7 mouse cellular contexts compared by ENCODE assay signal in genomic region chr6:99523679-99524370, GRCm38 (mm10). TPM values are rescaled to one million over a fixed set of nuclear protein-coding genes. Genes with fewer than 3 reads are reported as not detected.
DNase-seq lines count a peak whose midpoint lies in the region; ATAC-seq lines count a peak whose summit lies in the region.

No protein-coding gene starts in this region.

- no peak for ATAC-seq in megakaryocyte, adult 5-6 weeks (ENCODE audit: poor library complexity, severe bottlenecking)
- no peak for ATAC-seq in forebrain, embryonic 14.5 days
- ATAC-seq in limb, embryonic 13.5 days (ENCODE audit: low FRiP score, low read depth): no peak
- ATAC-seq in stomach, embryonic 14.5 days (ENCODE audit: insufficient number of reproducible peaks, insufficient read depth, low FRiP score, low read depth): no peak

- H3K4me1 ChIP-seq in megakaryocyte, embryonic 14.5 days: peaks cover 13% of the 10 kb centered on the region
- 0 out of 2 replicates have a peak, but pooled peaks cover 3% of the 10 kb centered on the region for H3K4me1 ChIP-seq in forebrain, embryonic 14.5 days (ENCODE audit: control insufficient read depth, insufficient read depth, low read length)
- peaks cover 25% of the 10 kb centered on the region for H3K4me1 ChIP-seq in limb, embryonic 13.5 days
- peaks cover 9% of the 10 kb centered on the region; the same call in 1 of the 2 replicates for H3K4me1 ChIP-seq in stomach, embryonic 14.5 days (ENCODE audit: control insufficient read depth, insufficient read depth, low read length)

- peak overlapping the region; percentile 96 for H3K9ac ChIP-seq in forebrain, embryonic 14.5 days (ENCODE audit: low read length)
- H3K9ac ChIP-seq in limb, embryonic 13.5 days: peak overlapping the region; percentile 96
- H3K9ac ChIP-seq in stomach, embryonic 14.5 days (replicated peaks; ENCODE audit: low read depth, low read length): peak overlapping the region; percentile 96

- H3K36me3 ChIP-seq in megakaryocyte, embryonic 14.5 days (replicated peaks; ENCODE audit: low read length): peaks cover 3% of the 10 kb centered on the region
- H3K36me3 ChIP-seq in forebrain, embryonic 14.5 days (ENCODE audit: control insufficient read depth, insufficient read depth, low read length): no peaks in the 10 kb centered on the region
- H3K36me3 ChIP-seq in limb, embryonic 13.5 days: peaks cover 17% of the 10 kb centered on the region
- H3K36me3 ChIP-seq in stomach, embryonic 14.5 days (ENCODE audit: control insufficient read depth, insufficient read depth, low read length): no peaks in the 10 kb centered on the region

- H3K4me2 ChIP-seq in forebrain, embryonic 14.5 days (ENCODE audit: low read length): peak overlapping the region; percentile 98
- H3K4me2 ChIP-seq in limb, embryonic 13.5 days (replicated peaks): peak overlapping the region; percentile 91
- peak overlapping the region; percentile 73 for H3K4me2 ChIP-seq in stomach, embryonic 14.5 days (replicated peaks; ENCODE audit: low read depth, low read length)

- peaks cover 2% of the 10 kb centered on the region for H3K27me3 ChIP-seq in megakaryocyte, embryonic 14.5 days (replicated peaks)
- no peaks in the 10 kb centered on the region for H3K27me3 ChIP-seq in forebrain, embryonic 14.5 days (replicated peaks; ENCODE audit: control insufficient read depth, insufficient read depth, low read length)
- no peaks in the 10 kb centered on the region for H3K27me3 ChIP-seq in limb, embryonic 13.5 days
- no peaks in the 10 kb centered on the region for H3K27me3 ChIP-seq in stomach, embryonic 14.5 days (ENCODE audit: control insufficient read depth, insufficient read depth, low read length)

- DNase-seq in forebrain, embryonic 14.5 days (ENCODE audit: low spot score): no peak
- no peak for DNase-seq in left cerebral cortex, adult 18-20 months (ENCODE audit: low spot score in 2 of 2)
- DNase-seq in layer of hippocampus, postnatal 10 days (ENCODE audit: low spot score in 2 of 2): no peak

- peak overlapping the region; percentile 98 for H3K4me3 ChIP-seq in megakaryocyte, embryonic 14.5 days (replicated peaks)
- H3K4me3 ChIP-seq in forebrain, embryonic 14.5 days (ENCODE audit: low read depth, low read length): peak overlapping the region; percentile 77
- peak overlapping the region; percentile 83 for H3K4me3 ChIP-seq in limb, embryonic 13.5 days
- H3K4me3 ChIP-seq in stomach, embryonic 14.5 days (ENCODE audit: low read depth, low read length): peak overlapping the region; percentile 86

- peak overlapping the region; percentile 100 for H3K27ac ChIP-seq in forebrain, embryonic 14.5 days (ENCODE audit: low read depth, low read length)
- peak overlapping the region; percentile 98; the same call in 1 of the 2 replicates for H3K27ac ChIP-seq in limb, embryonic 13.5 days
- peak overlapping the region; percentile 100 for H3K27ac ChIP-seq in stomach, embryonic 14.5 days (ENCODE audit: low read length)

- peaks cover 9% of the 10 kb centered on the region for H3K9me3 ChIP-seq in megakaryocyte, embryonic 14.5 days
- peaks cover 6% of the 10 kb centered on the region for H3K9me3 ChIP-seq in forebrain, embryonic 14.5 days (replicated peaks; ENCODE audit: control insufficient read depth, low read length)
- H3K9me3 ChIP-seq in limb, embryonic 13.5 days: peaks cover 12% of the 10 kb centered on the region
- peaks cover 3% of the 10 kb centered on the region; the same call in 1 of the 2 replicates for H3K9me3 ChIP-seq in stomach, embryonic 14.5 days (ENCODE audit: control insufficient read depth, low read depth, low read length)

- WGBS in forebrain, embryonic 14.5 days: 22% methylated on average over 10 of the region's 10 CpGs
- WGBS in limb, embryonic 13.5 days: 31% methylated on average over 10 of the region's 10 CpGs
- 22% methylated on average over 10 of the region's 10 CpGs for WGBS in stomach, embryonic 14.5 days

RNA-seq across cellular contexts. Expression of gene Foxp1, which starts 1.3 kb away (rescaled TPM):
- polyA plus RNA-seq in megakaryocyte, embryonic 14.5 days (2012; ENCODE audit: insufficient read depth, low replicate concordance): 37.5 and 76.1 TPM in 2 replicates
- 85.2 and 92.7 TPM in 2 replicates for total RNA-seq in megakaryocyte, adult 5-6 weeks (2015)
- total RNA-seq in megakaryocyte, adult 5-6 weeks (2017): 59.5 and 68.6 TPM in 2 replicates
- 63.3 and 89.2 TPM in 2 replicates for polyA plus RNA-seq in forebrain, embryonic 14.5 days (2014; fragmentation: Nextera tagmentation; extraction: Ambion mirVana)
- polyA plus RNA-seq in limb, embryonic 13.5 days (2015; fragmentation: Nextera tagmentation; extraction: Ambion mirVana): 137 and 141 TPM in 2 replicates
- 190 TPM in 2 replicates for polyA plus RNA-seq in stomach, embryonic 14.5 days (2014; fragmentation: Nextera tagmentation; extraction: Ambion mirVana)
- total RNA-seq in left cerebral cortex, adult 18-20 months (2021): 100 to 1,000 TPM; 133 to 135 TPM
- total RNA-seq in layer of hippocampus, postnatal 10 days (2021): 100 to 1,000 TPM; 139 to 149 TPM
